Mouse (Mus musculus): ENCODE measurements around the gene Tbc1d16.

- TF ChIP-seq POLR2A (IDR thresholded peaks at IDR 0.05; ENCODE audit: low read depth, low read length) = no peak
- no peak for TF ChIP-seq CTCF (IDR thresholded peaks at IDR 0.05; ENCODE audit: extremely low read depth, insufficient read depth, insufficient read length, insufficient replicate concordance)
Observed at GRCm38 (mm10) chr11:119156481-119157254, 71.6 kb downstream of the Tbc1d16 start.

Measured in spleen, adult 2 months (tissue).